Mouse (Mus musculus): ENCODE measurements around the gene Tnrc6a.

Tnrc6a gene

DNA sequence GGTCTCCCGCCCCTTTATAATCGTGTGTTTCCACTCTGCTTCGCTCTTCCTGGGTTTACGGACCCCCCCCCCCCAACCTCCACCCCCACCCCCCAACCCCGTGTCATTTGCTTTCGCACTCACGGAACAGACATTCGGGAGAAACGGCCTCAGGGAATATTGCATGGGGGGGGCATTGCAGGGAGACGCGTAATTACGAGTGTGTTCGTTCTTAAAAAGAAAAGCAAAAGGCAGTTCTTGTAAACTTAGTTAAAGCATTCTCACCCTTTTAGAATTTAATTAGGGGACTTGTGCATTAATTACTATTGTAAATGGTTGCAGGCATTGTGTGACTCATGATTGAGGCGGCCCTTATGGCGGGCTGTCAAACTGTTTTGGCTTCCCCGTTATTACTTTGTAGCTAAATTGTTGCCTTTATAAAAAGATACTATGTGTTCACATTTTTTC is 1.1 kb downstream of the Tnrc6a start:
- DNase-seq (ENCODE audit: low spot score in 2 of 2), result no peak

DNA sequence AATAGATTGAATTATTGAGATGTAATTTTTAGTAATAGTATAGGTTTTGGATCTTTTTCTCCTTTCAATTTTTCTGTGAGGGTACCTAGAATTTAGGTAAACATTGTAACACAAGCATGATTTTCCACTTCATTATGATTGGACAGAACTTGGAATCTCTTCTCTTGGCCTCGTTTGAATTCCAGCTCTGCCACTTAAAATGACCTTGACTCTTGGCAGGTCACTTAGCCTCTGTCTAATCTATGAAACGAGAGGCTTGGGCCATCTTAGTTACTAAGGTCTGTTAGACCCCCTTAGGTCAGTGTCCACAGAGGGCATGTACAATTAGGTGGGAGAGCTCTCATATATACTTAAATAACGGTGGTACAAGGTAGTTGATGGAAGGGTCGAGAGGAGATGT is 2.4 kb downstream of the Tnrc6a start:
- DNase-seq (ENCODE audit: low spot score in 2 of 2), result no peak

DNA sequence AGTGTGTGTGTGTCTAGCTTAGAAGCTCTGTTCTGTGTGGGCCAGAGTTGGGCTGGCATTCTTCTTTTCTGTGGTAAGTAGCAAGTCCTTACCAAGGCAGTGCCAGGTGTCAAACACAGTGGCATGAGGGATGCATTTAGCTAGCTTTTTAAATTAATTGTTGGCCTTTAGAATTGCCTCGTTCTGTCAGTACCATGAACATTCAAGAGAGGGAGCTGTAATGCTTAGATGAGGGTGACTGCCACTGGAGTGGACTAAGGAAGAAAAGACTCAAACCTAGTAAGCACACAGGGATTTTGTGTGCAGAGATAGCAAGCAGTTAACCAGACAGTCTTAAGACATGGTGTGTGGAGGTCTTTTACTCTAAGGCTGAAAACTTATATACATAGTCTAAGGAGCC is 3.6 kb downstream of the Tnrc6a start:
- no peak for DNase-seq (ENCODE audit: low spot score in 2 of 2)

DNA sequence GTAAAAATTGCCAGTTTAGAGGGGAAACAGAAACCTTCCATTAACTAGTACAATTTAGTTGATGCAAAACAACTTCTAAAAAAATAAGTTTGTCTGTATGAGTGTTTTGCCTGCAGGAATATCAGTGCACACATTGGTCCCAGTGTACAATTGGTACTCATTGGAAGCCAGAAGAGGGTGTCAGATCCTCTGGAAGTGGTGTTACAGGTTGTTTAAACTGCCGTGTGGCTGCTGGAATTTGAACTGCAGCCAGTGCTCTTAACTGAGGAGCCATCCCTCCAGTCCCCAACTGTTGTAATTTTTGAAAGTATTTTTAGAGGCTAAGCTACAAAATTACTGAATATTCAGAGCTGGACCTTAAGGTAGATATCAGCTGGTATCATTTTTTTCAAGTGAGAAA is 4.3 kb downstream of the Tnrc6a start:
- no peak for DNase-seq (ENCODE audit: low spot score in 2 of 2)

DNA sequence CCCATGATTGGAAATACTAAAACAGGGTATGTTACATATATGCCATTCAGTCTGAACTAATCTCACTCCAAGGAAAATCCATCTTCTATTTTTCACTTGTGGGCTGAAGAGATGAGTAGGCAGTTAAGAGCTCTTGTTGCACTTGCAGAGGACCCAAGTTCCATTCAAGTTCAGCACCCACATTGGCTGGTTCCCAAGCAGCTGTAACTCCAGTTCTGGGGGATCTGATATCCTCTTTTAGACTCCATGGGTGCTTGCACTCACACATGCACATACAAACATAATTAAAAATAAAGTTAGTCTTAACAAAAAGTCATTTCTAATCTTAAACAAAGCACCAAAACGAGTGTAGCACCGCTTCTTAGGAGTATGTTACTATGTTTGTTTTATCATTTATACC is 5.4 kb downstream of the Tnrc6a start:
- no peak for DNase-seq (ENCODE audit: low spot score in 2 of 2)

DNA sequence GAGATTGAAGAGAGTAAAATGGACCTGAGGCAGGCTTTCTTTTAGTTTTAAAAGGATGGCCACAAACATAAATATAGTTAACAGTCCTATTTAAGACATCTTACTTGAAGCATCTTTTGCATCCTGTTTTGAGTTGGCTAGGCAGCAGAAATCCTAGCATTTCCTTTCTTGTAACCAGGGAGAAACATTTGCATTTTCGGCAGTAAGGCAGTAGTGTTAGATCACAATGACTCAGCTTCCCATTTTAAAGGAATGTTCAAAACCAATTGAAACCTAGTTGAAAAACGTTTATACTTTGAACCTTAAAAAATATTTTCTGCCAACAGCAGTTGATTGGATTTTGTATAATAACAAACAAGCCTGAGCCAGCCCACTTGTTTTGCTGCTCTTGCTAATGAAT is 6.5 kb downstream of the Tnrc6a start:
- no peak for DNase-seq (ENCODE audit: low spot score in 2 of 2)

DNA sequence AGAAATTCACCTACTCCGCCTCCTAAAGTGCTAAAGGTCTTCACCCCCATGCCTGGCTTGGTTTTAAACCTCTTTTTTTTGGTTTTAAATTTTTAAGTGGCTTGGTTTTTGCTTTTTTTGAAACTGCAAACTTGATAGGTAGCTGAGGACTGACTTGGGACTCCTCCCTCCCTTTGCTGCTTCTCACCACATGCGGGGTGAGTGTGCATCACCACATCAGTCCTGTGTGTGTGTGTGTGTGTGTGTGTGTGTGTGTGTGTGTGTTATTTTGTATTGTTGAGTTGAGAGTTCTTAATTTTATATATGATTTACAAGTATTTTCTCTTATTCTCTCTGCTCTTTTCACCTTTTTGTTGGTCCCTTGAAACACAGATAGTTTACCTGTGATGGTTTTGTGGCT is 8.7 kb downstream of the Tnrc6a start:
- DNase-seq (ENCODE audit: low spot score in 2 of 2), result no peak

DNA sequence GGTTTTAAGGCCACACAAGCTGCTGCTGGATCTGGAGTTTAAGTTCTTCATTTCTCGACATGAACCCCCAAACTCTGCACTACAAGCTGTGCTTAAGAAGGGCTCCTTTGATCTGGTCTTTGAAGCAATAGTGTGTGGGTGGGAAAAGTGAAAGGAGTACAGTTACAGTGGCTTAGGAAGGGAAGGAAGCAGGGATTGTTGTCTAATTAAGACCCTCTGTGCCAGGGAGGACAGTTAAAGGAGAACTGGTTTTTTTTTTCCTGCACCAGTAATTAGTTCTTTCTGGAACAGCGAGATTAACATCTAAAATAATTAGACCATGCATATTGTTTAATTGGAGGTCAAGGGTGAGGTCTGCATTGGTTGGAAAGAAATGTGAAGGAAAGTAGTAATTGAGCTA is 11.2 kb downstream of the Tnrc6a start:
- DNase-seq (ENCODE audit: low spot score in 2 of 2), result no peak

DNA sequence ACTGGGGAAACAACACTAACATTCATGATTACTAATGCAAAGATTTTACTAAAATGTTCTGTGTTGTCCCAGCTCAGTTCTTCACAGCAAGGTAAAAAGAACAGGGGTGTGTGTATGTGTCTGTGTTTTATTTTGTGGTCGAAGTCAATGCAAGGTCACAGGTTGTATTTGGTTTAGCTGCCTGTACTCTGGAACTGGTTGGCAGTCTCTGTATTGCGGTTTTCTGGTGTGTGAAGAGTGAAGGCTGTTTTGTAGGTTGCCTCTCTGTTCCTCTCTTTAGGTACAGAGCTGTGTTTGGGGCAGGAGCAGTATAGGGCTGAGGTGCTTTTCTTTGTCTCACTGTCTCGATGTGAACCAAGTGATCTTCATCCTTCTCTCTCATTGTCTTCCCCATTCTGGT is 12.0 kb downstream of the Tnrc6a start:
- DNase-seq (ENCODE audit: low spot score in 2 of 2), result no peak

DNA sequence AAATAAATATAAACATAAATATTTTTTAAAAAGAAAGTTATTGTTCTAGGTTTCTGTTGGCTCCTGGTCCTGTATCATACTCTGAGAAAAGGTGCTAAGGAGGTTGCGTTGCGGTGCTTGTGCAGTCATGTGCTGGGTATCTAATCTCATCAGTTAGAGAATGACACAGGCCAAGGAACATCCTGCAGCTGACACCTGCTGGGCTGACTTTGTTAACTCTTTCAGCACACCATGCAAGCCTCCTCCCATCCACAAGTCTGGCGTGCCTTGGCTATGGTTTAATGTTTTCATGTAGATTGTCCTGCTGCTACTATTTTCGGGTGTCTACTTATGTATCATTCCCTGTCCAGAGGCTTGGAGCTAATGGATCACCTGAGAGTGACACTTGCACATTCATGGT is 14.3 kb downstream of the Tnrc6a start:
- DNase-seq (ENCODE audit: low spot score in 2 of 2), result no peak

DNA sequence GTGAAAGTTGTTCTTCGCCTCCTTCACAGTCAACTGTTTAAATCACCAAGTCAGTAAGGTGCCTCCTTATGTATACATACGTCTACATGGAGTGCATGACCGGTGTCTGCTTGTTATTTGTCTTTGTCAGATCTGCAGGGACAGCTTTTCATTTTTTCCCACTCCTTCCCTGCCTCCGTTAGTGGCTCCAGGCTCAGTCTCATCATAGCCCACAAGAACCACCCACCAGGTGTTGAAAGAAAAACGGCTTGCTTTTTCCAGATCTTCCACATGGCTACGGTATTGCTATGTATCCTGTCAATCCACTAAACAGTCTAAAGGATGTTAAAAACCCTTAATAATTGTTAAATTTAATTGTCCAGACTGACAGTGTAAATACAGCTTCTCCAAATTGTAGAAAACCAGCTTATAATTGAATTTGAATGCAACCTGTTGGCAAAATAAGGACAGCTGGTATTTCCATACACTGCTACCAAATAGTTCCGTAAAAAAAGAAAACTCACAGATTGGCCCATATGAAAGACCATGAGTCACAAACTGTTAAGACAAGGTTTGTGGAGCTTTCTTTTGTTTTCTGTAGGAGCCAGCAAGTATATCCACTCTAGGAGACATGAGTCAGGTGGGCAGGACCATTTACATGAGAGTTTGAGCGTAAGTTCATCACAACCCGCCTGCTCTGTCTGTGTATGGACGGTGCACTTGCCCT is 22.6 kb downstream of the Tnrc6a start:
- DNase-seq (ENCODE audit: low spot score in 2 of 2), result no peak

DNA sequence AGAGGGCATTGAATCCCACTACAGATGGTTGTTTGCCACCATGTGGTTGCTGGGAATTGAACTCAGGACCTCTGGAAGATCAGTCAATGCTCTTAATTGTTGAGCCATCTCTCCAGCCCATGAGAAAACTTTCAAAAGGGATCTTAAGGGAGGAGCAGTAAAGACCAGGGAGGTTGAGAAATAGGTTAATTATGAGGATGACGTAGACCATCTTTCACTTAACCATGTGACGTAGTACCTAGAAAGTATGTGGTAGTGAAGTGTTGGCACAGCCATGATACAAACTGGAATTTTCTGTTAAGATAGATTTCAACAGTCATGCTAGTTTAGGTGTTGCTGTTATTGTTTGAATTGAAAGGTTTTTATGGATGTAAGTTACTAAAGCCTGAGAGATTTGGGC is 24.1 kb downstream of the Tnrc6a start:
- DNase-seq (ENCODE audit: low spot score in 2 of 2), result no peak

DNA sequence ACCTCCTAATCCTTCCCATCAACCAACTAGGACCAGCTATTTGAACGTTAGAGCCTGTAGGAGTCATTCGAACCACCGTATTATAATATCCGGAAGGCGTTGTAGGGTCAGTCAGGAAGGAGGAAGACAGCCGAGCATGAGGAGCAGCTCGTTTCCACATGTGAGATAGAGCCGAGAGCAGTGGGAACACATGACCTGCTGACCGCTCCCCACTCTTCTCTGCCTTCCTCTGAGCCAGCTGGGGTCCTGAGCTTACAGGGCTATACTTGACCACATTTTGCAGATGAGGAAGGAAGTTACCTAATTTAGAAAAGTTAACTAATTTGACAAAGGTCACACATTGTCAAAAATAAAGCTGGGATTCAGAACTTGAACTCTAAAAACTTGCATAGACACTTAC is 25.2 kb downstream of the Tnrc6a start:
- DNase-seq (ENCODE audit: low spot score in 2 of 2), result no peak

DNA sequence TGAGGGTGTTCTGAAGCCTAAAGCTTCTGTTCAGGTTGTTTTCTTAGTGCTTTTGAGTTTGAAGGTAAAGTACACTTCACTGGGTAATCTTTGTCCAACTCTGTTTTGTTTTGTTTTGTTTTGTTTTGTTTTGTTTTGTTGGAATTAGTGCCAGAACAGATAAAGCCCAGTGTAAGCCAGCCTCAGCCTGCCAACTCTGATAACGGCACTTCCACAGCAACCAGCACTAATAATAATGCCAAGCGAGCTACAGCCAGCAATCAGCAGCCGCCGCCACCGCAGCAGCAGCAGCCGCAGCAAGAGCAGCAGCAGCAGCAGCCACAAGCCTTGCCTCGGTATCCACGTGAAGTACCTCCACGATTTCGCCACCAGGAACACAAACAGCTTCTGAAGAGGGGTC is 38.7 kb downstream of the Tnrc6a start:
- DNase-seq (ENCODE audit: low spot score in 2 of 2), result no peak

DNA sequence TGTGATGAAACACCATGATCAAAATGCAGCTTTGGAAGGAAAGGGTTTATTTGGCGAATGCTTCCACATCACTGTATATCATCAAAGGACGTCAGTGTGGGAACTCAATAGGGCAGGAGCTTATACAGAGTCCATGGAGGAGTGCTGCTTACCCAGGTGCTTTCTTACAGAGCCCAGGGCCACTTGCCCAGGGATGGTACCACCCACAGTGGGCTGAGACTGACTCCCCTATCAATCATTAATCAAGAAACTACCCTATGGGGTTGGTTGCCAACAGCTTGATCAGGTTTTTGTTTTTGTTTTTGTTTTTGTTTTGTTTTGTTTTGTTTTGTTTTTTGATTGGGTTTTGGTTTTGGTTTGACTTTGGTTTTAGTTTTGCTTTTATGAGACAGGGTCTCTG is 43.8 kb downstream of the Tnrc6a start:
- DNase-seq (ENCODE audit: low spot score in 2 of 2), result no peak

DNA sequence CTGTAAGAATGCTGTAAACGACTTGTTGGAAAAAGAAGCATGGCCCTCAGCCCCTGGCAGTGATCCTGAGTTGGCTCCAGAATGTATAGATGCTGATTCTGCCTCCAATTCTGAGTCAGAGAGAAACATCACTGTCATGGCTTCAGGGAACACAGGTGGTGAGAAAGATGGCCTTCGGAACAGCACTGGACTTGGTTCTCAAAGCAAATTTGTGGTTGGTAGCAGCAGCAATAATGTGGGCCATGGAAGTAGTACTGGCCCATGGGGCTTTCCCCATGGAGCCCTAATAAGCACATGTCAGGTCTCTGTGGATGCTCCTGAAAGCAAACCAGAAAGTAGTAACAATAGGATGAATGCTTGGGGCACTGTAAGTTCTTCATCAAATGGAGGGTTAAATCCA is 45.9 kb downstream of the Tnrc6a start:
- no peak for DNase-seq (ENCODE audit: low spot score in 2 of 2)

DNA sequence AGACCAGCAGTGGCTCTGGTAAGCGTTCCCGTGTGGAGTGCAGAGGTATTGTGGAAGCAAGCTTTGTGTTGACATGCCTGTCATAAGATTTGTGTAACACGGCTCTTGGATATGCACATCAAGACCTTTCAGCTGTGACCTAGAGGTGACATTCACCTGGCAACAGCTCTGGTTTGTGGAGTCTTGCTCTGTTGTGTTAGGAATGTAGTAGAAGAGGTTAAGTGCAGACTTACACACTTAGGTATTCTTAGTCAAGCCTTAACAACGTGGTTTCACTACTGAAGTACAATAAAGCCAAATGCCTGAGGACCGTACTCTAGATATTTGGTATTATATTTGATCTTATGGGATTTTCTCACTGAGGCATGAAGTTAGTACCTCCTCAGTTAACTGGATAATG is 48.4 kb downstream of the Tnrc6a start:
- DNase-seq (ENCODE audit: low spot score in 2 of 2), result no peak

DNA sequence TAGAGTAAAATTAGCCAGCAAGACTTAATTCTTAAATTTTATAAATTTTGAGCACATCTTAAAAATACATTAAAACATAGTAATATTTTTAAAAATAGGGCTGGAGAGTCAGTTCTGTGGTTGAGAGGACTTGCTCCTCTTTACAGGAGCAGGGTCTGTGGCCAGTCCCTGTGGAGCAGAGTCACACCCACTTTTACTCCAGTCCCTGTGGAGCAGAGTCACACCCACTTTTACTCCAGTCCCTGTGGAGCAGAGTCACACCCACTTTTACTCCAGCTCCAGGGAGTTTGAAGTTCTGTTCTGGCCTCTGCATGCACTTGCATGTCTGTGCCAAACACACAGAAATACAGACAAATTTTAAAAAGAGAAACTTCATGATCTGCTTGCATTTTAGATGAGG is 53.5 kb downstream of the Tnrc6a start:
- no peak for DNase-seq (ENCODE audit: low spot score in 2 of 2)

DNA sequence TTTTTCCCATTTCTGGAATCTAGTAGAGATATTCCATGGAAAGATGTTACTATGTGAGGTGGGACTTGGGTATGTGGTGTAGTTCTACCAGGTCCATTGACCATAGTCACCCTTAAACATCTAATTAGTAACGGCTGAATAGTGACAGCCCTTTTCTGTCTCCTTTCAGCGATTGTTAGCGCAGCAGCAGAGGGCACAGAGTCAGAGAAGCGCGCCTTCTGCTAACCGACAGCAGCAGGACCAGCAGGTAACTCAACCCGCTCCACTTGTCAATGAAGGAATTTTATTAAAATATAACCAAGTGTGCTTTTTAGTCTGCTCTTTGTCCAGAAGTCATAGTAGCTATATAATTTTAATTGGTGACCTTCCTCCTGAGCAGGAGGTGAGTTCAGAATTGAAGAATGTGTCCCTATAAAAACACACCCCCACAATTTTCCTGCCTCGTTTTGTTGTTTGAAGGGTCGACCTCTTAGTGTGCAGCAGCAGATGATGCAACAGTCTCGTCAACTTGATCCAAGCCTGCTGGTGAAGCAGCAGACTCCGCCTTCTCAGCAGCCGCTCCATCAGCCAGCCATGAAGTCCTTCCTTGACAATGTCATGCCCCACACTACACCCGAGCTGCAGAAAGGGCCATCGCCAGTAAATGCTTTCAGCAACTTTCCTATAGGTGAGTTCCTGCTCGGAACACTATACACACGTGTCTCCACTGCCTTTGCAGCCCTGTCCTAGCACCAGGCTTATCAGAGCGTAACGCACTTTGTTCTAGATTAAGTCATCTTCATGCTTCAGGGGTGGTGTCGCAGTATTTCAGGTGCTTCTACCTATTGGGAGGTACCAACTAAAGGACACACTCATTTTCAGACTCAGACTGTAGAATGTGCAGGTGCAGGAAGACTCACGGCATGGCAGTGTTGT is 58.4 kb downstream of the Tnrc6a start:
- DNase-seq (ENCODE audit: low spot score in 2 of 2), result no peak

DNA sequence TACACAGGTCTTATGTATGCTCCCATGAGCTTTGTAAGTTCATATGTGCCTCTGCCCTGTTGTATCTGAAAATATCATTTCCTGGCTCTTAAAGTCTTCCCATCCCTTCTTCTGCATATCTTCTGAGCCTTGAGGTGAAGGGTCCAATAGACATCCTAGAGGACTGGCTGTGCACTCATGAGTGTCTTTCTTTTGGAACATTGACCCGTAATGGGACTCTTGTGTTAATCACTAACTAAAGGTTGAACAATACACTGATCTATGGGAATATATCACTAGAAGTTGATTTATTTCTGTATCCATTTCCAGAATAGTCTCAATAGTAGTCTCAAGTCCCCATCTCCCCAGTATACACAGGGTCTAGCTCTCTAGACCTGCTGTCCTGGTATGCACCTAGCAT is 61.2 kb downstream of the Tnrc6a start:
- DNase-seq (ENCODE audit: low spot score in 2 of 2), result no peak

DNA sequence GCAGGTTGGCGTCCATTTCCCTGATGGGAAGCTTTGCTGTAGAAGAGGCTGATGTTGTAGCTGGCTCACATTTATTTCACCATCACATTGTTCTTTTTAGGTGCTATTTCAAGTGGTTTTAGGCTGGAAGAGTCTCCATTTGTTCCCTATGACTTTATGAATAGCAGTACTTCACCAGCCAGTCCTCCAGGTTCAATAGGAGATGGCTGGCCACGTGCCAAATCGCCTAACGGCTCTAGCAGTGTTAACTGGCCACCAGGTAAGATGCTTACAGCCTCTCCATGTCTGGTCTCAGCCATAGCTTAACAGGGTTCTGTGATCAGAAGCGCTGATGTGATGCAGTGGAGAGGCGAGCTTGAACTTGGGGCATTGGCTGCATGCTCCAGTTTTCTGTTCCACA is 62.8 kb downstream of the Tnrc6a start:
- no peak for DNase-seq (ENCODE audit: low spot score in 2 of 2)

DNA sequence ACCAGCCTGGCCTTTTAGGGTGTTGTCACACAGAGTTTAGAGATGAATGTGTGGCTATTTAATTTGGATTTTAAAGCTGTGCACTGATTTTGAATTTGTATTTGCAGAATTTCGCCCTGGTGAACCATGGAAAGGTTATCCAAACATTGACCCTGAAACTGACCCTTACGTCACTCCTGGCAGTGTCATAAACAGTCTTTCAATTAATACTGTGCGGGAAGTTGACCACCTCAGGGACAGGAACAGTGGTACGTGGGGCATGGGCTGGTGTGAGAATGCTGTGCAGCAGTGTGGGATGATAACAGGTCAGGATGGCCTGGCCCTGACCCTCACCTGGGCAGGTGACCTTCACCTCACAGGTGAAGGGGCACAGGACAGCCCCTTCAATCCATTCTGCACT is 63.6 kb downstream of the Tnrc6a start:
- DNase-seq (ENCODE audit: low spot score in 2 of 2), result no peak

DNA sequence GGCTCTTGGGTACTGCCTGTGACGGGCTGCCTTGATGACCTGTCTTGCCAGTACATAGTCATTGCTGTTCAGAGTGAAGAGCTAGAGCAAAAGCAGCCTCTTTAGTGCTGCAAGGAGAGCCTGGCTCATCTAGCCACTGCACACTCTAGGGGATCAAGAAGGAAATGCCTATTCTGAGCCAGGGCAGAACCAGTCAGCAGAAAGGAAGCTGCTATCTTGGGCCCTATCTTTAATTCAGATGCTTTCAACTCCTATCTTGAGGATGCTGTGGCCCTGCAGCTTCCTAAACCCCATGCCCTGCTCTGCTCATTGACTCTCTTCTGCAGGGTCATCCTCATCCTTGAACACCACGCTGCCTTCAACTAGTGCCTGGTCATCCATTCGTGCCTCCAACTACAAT is 64.8 kb downstream of the Tnrc6a start:
- DNase-seq (ENCODE audit: low spot score in 2 of 2), result no peak
